Comparison of ENCODE assay signal across 19 mouse cellular contexts in genomic region chr9:90059828-90060573, GRCm38 (mm10). TPM values are rescaled to one million over a fixed set of nuclear protein-coding genes. Genes with fewer than 3 reads are reported as not detected.
A peak's percentile ranks its signal among the peaks of the same experiment; 100 is the strongest.
DNase-seq lines count a peak whose midpoint lies in the region; ATAC-seq and TF ChIP-seq lines count a peak whose summit lies in the region.
"Had no signal": no experiment of that assay in that cellular context is flagged by ENCODE, and none has a peak within 500 bp of the region (broad histone marks: within the 10 kb centered on the region; RNA-seq: fewer than 3 reads in every experiment).

No protein-coding gene starts in this region.

- TF ChIP-seq CTCF in liver, adult 2 months (IDR thresholded peaks at IDR 0.05; ENCODE audit: low read depth, low read length) = no peak
- no peak for TF ChIP-seq CTCF in bone marrow macrophage, adult 2 months (IDR thresholded peaks at IDR 0.05; ENCODE audit: low read depth, low read length)

- H3K27me3 ChIP-seq in liver, adult 2 months (ENCODE audit: control insufficient read depth, insufficient read depth, low read length) = no peaks in the 10 kb centered on the region
- H3K27me3 ChIP-seq in liver, embryonic 12.5 days (replicated peaks) = peaks cover 12% of the 10 kb centered on the region
- no peaks in the 10 kb centered on the region; the same call in 1 of the 2 replicates for H3K27me3 ChIP-seq in midbrain, embryonic 14.5 days (ENCODE audit: control insufficient read depth, insufficient read depth, low read length)
- H3K27me3 ChIP-seq in forebrain, embryonic 12.5 days = peaks cover 12% of the 10 kb centered on the region; the same call in 1 of the 2 replicates
- H3K27me3 ChIP-seq: embryonic facial prominence, embryonic 15.5 days; limb, embryonic 15.5 days; lung, embryonic 15.5 days had no signal

- DNase-seq in liver, adult 2 months (ENCODE audit: extremely low read depth, low read depth, low spot score) = peak; percentile 32
- peak; percentile 92 for DNase-seq in A20 (ENCODE audit: low read depth, low spot score)
- DNase-seq in retina, embryonic 14.5 days (ENCODE audit: low spot score) = no peak
- DNase-seq in midbrain, embryonic 14.5 days = no peak
- DNase-seq: cerebellum, adult 9-10 months; gastrocnemius, postnatal 10 days; kidney, adult 9 months; kidney, postnatal 36 days; retina, postnatal 1 day had no signal

- H3K4me1 ChIP-seq in liver, adult 2 months (ENCODE audit: control insufficient read depth, insufficient read depth, low read length) = peaks cover 4% of the 10 kb centered on the region
- H3K4me1 ChIP-seq in liver, embryonic 12.5 days = no peaks in the 10 kb centered on the region
- H3K4me1 ChIP-seq in bone marrow macrophage, adult 2 months (ENCODE audit: control insufficient read depth, insufficient read depth, low read length) = peaks cover 19% of the 10 kb centered on the region
- H3K4me1 ChIP-seq in midbrain, embryonic 14.5 days (ENCODE audit: control insufficient read depth, insufficient read depth, low read length) = no peaks in the 10 kb centered on the region
- peaks cover under 1% of the 10 kb centered on the region; the same call in 1 of the 2 replicates for H3K4me1 ChIP-seq in forebrain, embryonic 12.5 days
- H3K4me1 ChIP-seq: embryonic facial prominence, embryonic 15.5 days; forebrain, embryonic 10.5 days; limb, embryonic 15.5 days; lung, embryonic 15.5 days had no signal

- H3K4me3 ChIP-seq in liver, adult 2 months (ENCODE audit: insufficient read depth, low read depth, low read length) = no peak overlapping the region
- no peak overlapping the region for H3K4me3 ChIP-seq in liver, embryonic 12.5 days
- no peak overlapping the region for H3K4me3 ChIP-seq in bone marrow macrophage, adult 2 months (ENCODE audit: insufficient read depth, low read length)
- no peak overlapping the region for H3K4me3 ChIP-seq in midbrain, embryonic 14.5 days (replicated peaks; ENCODE audit: low read depth, low read length)
- no peak overlapping the region for H3K4me3 ChIP-seq in forebrain, embryonic 12.5 days (replicated peaks)
- H3K4me3 ChIP-seq: embryonic facial prominence, embryonic 15.5 days; forebrain, embryonic 10.5 days; hindbrain, embryonic 13.5 days; limb, embryonic 15.5 days; lung, embryonic 15.5 days had no signal

- H3K36me3 ChIP-seq in liver, adult 2 months (ENCODE audit: control insufficient read depth, insufficient read depth, low read length) = peaks cover 38% of the 10 kb centered on the region
- no peaks in the 10 kb centered on the region for H3K36me3 ChIP-seq in liver, embryonic 12.5 days
- no peaks in the 10 kb centered on the region for H3K36me3 ChIP-seq in midbrain, embryonic 14.5 days (ENCODE audit: control insufficient read depth, insufficient read depth, low read length)
- H3K36me3 ChIP-seq in forebrain, embryonic 12.5 days (replicated peaks) = no peaks in the 10 kb centered on the region
- H3K36me3 ChIP-seq: embryonic facial prominence, embryonic 15.5 days; forebrain, embryonic 10.5 days; hindbrain, embryonic 13.5 days; limb, embryonic 15.5 days; lung, embryonic 15.5 days had no signal

- peaks cover 15% of the 10 kb centered on the region for H3K79me2 ChIP-seq in liver, adult 2 months (ENCODE audit: control insufficient read depth, insufficient read depth, low read length)

- 74% methylated on average over 9 of the region's 9 CpGs for WGBS in liver, adult 2 months
- WGBS in liver, embryonic 12.5 days (ENCODE audit: insufficient replicate concordance) = 53% methylated on average over 9 of the region's 9 CpGs
- 88% methylated on average over 9 of the region's 9 CpGs for WGBS in midbrain, embryonic 14.5 days
- WGBS in forebrain, embryonic 12.5 days = 87% methylated on average over 9 of the region's 9 CpGs

- no peak overlapping the region for H3K4me2 ChIP-seq in liver, embryonic 12.5 days
- H3K4me2 ChIP-seq in midbrain, embryonic 14.5 days (ENCODE audit: low read length) = no peak overlapping the region
- H3K4me2 ChIP-seq in forebrain, embryonic 12.5 days = no peak overlapping the region
- H3K4me2 ChIP-seq: embryonic facial prominence, embryonic 15.5 days; hindbrain, embryonic 13.5 days; limb, embryonic 15.5 days; lung, embryonic 15.5 days; midbrain, embryonic 11.5 days had no signal

- H3K27ac ChIP-seq in liver, adult 2 months (replicated peaks; ENCODE audit: insufficient read depth, low read depth, low read length) = peak overlapping the region; percentile 56; the same call in 1 of the 2 replicates
- no peak overlapping the region for H3K27ac ChIP-seq in liver, embryonic 12.5 days
- H3K27ac ChIP-seq in bone marrow macrophage, adult 2 months (ENCODE audit: insufficient read depth, low read depth, low read length) = 0 out of 2 replicates have a peak overlapping the region, but pooled peaks have one; percentile 11
- H3K27ac ChIP-seq in midbrain, embryonic 14.5 days (replicated peaks; ENCODE audit: low read depth, low read length) = no peak overlapping the region
- no peak overlapping the region for H3K27ac ChIP-seq in forebrain, embryonic 12.5 days
- H3K27ac ChIP-seq: embryonic facial prominence, embryonic 15.5 days; forebrain, embryonic 10.5 days; hindbrain, embryonic 13.5 days; limb, embryonic 15.5 days; lung, embryonic 15.5 days had no signal

- no peak overlapping the region for H3K9ac ChIP-seq in liver, adult 2 months (ENCODE audit: low read depth, low read length)
- H3K9ac ChIP-seq in liver, embryonic 12.5 days = no peak overlapping the region
- H3K9ac ChIP-seq in midbrain, embryonic 14.5 days (replicated peaks; ENCODE audit: low read length) = no peak overlapping the region
- H3K9ac ChIP-seq in forebrain, embryonic 12.5 days = no peak overlapping the region
- H3K9ac ChIP-seq: embryonic facial prominence, embryonic 15.5 days; hindbrain, embryonic 13.5 days; limb, embryonic 15.5 days; lung, embryonic 15.5 days had no signal

- no peak for TF ChIP-seq POLR2A in liver, adult 2 months (IDR thresholded peaks at IDR 0.05; ENCODE audit: extremely low read depth, insufficient read depth, low read length)
- TF ChIP-seq POLR2A in bone marrow macrophage, adult 2 months (IDR thresholded peaks at IDR 0.05; ENCODE audit: borderline replicate concordance, low read depth, low read length) = no peak

- no peak for ATAC-seq in liver, embryonic 12.5 days
- peak; percentile 60 for ATAC-seq in monocyte, adult 5-6 weeks (replicated peaks; ENCODE audit: insufficient number of reproducible peaks, low FRiP score, low TSS enrichment, poor library complexity, severe bottlenecking)
- no peak for ATAC-seq in midbrain, embryonic 14.5 days (ENCODE audit: low FRiP score, low TSS enrichment)
- no peak for ATAC-seq in forebrain, embryonic 12.5 days (ENCODE audit: low FRiP score)

- H3K9me3 ChIP-seq in liver, embryonic 12.5 days (replicated peaks) = no peaks in the 10 kb centered on the region
- H3K9me3 ChIP-seq in midbrain, embryonic 14.5 days (ENCODE audit: control insufficient read depth, low read length) = no peaks in the 10 kb centered on the region
- no peaks in the 10 kb centered on the region for H3K9me3 ChIP-seq in forebrain, embryonic 12.5 days
- H3K9me3 ChIP-seq: embryonic facial prominence, embryonic 15.5 days; forebrain, embryonic 10.5 days; hindbrain, embryonic 13.5 days; limb, embryonic 15.5 days; lung, embryonic 15.5 days had no signal

RNA-seq across cellular contexts. Expression of gene Ctsh, which starts 6.0 kb away (rescaled TPM):
- 551 and 607 TPM in 2 replicates for total RNA-seq in liver, adult 2 months (2014; rRNA removed)
- 109 and 194 TPM in 2 replicates for polyA plus RNA-seq in liver, adult 2 months (2012; rRNA removed)
- polyA plus RNA-seq in liver, embryonic 12.5 days (2016; fragmentation: Nextera tagmentation; extraction: Ambion mirVana) = 23.3 and 28.1 TPM in 2 replicates
- 297 and 300 TPM in 2 replicates for polyA plus RNA-seq in bone marrow macrophage, adult 2 months (2012; ENCODE audit: insufficient read depth, insufficient read length, missing spikeins)
- 117 to 205 TPM (median 169 TPM) in 3 replicates for total RNA-seq in monocyte, adult 5-6 weeks (2017)
- polyA plus RNA-seq in midbrain, embryonic 14.5 days (2014; fragmentation: Nextera tagmentation; extraction: Ambion mirVana) = 8.6 and 20.9 TPM in 2 replicates
- 7.5 and 7.7 TPM in 2 replicates for polyA plus RNA-seq in forebrain, embryonic 12.5 days (2016; fragmentation: Nextera tagmentation; extraction: Ambion mirVana)

RNA-seq across cellular contexts. Expression of gene Morf4l1, which starts 54.6 kb away (rescaled TPM):
- total RNA-seq in liver, adult 2 months (2014; rRNA removed) = 144 and 161 TPM in 2 replicates
- 56.1 and 67.4 TPM in 2 replicates for polyA plus RNA-seq in liver, adult 2 months (2012; rRNA removed)
- 179 and 180 TPM in 2 replicates for polyA plus RNA-seq in liver, embryonic 12.5 days (2016; fragmentation: Nextera tagmentation; extraction: Ambion mirVana)
- polyA plus RNA-seq in bone marrow macrophage, adult 2 months (2012; ENCODE audit: insufficient read depth, insufficient read length, missing spikeins) = 486 and 540 TPM in 2 replicates
- 337 to 441 TPM (median 353 TPM) in 3 replicates for total RNA-seq in monocyte, adult 5-6 weeks (2017)
- 616 and 659 TPM in 2 replicates for polyA plus RNA-seq in midbrain, embryonic 14.5 days (2014; fragmentation: Nextera tagmentation; extraction: Ambion mirVana)
- polyA plus RNA-seq in forebrain, embryonic 12.5 days (2016; fragmentation: Nextera tagmentation; extraction: Ambion mirVana) = 497 and 513 TPM in 2 replicates

Comparison
In these comparisons a context has a peak if more than half of its experiments do, and no peak if none do; other contexts are left out.
1. H3K27ac ChIP-seq: peak in liver, adult 2 months (single experiment) and bone marrow macrophage, adult 2 months (single experiment); none in liver, embryonic 12.5 days (single experiment), midbrain, embryonic 14.5 days (single experiment) and forebrain, embryonic 12.5 days (single experiment).
2. DNase-seq: peak in liver, adult 2 months (single experiment) and A20 (single experiment); none in retina, embryonic 14.5 days (single experiment) and midbrain, embryonic 14.5 days (single experiment).